Mouse (Mus musculus) CH12.LX (cell line): ENCODE measurements at regions not wholly inside any gene's neighbourhood (a gene's known extent, or its start where the extent isn't known, plus 50 kb on each side); places are given as distances from the start of the nearest gene placed in this dataset.

Experiments
- CTCF ChIP-seq, 2 experiments: IDR thresholded peaks in 1 of 2; conservative IDR thresholded peaks in 1 of 2; 2 replicates each; pipeline ENCODE4 v1.5.1; 2011 to 2012; ENCODE audit warnings: low read depth in 2 of 2, low read length in 2 of 2, improper control_type of control experiment in 1 of 2, inconsistent platforms in 1 of 2, mild to moderate bottlenecking in 1 of 2, moderate library complexity in 1 of 2
- ELF1 ChIP-seq: IDR thresholded peaks from 2 replicates; pipeline ENCODE4 v1.6.1; 2014; ENCODE audit warnings: low read depth, mild to moderate bottlenecking, inconsistent platforms, low read length, improper control_type of control experiment
- ETS1 ChIP-seq: conservative IDR thresholded peaks from 2 replicates; pipeline ENCODE4 v1.6.1; 2012; ENCODE audit warnings: low read depth, mild to moderate bottlenecking, inconsistent platforms, low read length, improper control_type of control experiment, moderate library complexity
- GABPA ChIP-seq: IDR thresholded peaks from 2 replicates; pipeline ENCODE4 v1.6.1; 2012; ENCODE audit warnings: low read depth, low read length, improper control_type of control experiment, inconsistent platforms; ENCODE audit not compliant: insufficient replicate concordance
- JUND ChIP-seq: conservative IDR thresholded peaks from 2 replicates; pipeline ENCODE4 v1.6.1; 2011; ENCODE audit warnings: low read depth, low read length, improper control_type of control experiment
- MAX ChIP-seq: IDR thresholded peaks from 2 replicates; pipeline ENCODE4 v1.6.1; 2011; ENCODE audit warnings: low read length, improper control_type of control experiment
- MEF2A ChIP-seq: IDR thresholded peaks from 2 replicates; pipeline ENCODE4 v1.6.1; 2014; ENCODE audit warnings: low read depth, mild to moderate bottlenecking, inconsistent platforms, low read length, improper control_type of control experiment, borderline replicate concordance
- MXI1 ChIP-seq: IDR thresholded peaks from 2 replicates; pipeline ENCODE4 v1.6.1; 2011; ENCODE audit warnings: mild to moderate bottlenecking, low read depth, low read length, improper control_type of control experiment
- MYC ChIP-seq: IDR thresholded peaks from 2 replicates; pipeline ENCODE4 v1.6.1; 2011; ENCODE audit warnings: low read depth, mild to moderate bottlenecking, improper control_type of control experiment, low read length
- NELFE ChIP-seq: IDR thresholded peaks from 2 replicates; pipeline ENCODE4 v1.6.1; 2011; ENCODE audit warnings: low read depth, low read length, improper control_type of control experiment
- POLR2A ChIP-seq: IDR thresholded peaks from 2 replicates; pipeline ENCODE4 v1.6.1; 2011; ENCODE audit warnings: low read depth, mild to moderate bottlenecking, improper control_type of control experiment, low read length
- SIN3A ChIP-seq: IDR thresholded peaks from 2 replicates; pipeline ENCODE4 v1.6.1; 2012; ENCODE audit warnings: low read length, improper control_type of control experiment, inconsistent platforms
- TBP ChIP-seq: conservative IDR thresholded peaks from 2 replicates; pipeline ENCODE4 v1.6.1; 2011; ENCODE audit warnings: low read depth, low read length, improper control_type of control experiment
- ZNF384 ChIP-seq: IDR thresholded peaks from 2 replicates; pipeline ENCODE4 v1.6.1; 2012; ENCODE audit warnings: low read depth, low read length, improper control_type of control experiment, inconsistent platforms

- no peak for TF ChIP-seq TBP
- no peak for TF ChIP-seq CTCF (conservative IDR thresholded peaks at IDR 0.05 in 1 of 2, IDR thresholded peaks at IDR 0.05 in 1 of 2; ENCODE audit: low read depth in 2 of 2, low read length in 2 of 2)
- TF ChIP-seq MAX, result no peak
- no peak for TF ChIP-seq NELFE
- TF ChIP-seq JUND, result no peak
- no peak for TF ChIP-seq ZNF384
- TF ChIP-seq ETS1, result no peak
- TF ChIP-seq SIN3A, result no peak
- TF ChIP-seq POLR2A, result no peak
- TF ChIP-seq MXI1, result no peak
- TF ChIP-seq MYC, result no peak
- no peak for TF ChIP-seq GABPA
- TF ChIP-seq ELF1, result no peak
- TF ChIP-seq MEF2A, result no peak
These were observed 67.0 kb upstream of the Tle4 start for GRCm38 (mm10) chr19:14664682-14665417.
